Mouse (Mus musculus): ENCODE results near the gene Gusb. TPM values are rescaled to one million over a fixed set of nuclear protein-coding genes. Genes with fewer than 3 reads are reported as not detected.
A peak's percentile ranks its signal among the peaks of the same experiment; 100 is the strongest.

Gusb gene
- polyA plus RNA-seq (2014; fragmentation: Nextera tagmentation; extraction: Ambion mirVana): 31.8 and 33.9 TPM in 2 replicates

DNA sequence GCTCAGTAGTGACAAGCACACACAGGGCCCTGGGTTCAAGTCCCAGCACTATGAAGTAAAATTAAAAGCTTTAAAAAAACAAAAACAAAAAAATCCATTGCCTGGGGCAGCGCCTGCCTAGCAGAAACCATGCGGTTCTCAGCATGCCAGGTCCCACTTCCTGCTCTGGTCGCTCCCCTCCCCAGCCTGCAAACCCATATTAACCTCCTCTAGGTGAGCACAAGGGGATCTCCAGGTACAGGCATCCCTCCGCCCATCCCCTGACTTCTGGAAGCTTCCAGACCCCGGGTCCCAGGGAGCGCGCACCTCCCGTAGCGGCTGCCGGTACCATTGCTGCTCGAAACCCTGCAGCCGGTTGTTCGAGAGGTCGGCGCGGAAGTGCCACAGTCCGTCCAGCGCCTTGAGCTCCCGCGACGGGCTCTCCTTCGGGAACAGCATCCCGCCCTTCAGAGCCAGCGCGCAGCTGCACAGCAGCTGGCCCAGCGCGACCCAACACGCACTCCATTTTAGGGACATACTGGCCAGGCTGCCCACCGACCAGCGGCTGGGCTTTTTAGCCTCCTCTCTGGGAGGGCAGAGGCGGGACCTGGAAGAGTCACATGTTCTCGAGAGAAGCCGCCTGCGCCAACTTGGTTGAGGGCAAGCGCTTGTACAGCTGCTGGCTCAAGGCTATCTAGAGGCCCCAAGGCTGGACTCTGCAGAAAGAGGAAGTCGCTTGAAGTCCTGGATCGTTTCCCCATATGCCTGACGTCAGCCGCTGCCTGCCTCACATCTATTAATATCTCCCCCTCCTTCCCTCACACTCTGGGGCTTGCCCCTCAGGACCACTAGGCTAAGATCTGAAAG lies at the start of gene Gusb:
TSS of gene Gusb (minus strand) at position 749 of the 846 bp plus-strand sequence.
- Histone ChIP-seq H3K36me3 (ENCODE audit: control insufficient read depth, insufficient read depth, low read length) (no peaks in the 10 kb centered on the region), H3K27me3 (ENCODE audit: control insufficient read depth, insufficient read depth, low read length) (no peaks in the 10 kb centered on the region), H3K4me2 (peak within 1 kb of the TSS; percentile 78), H3K4me1 (ENCODE audit: control insufficient read depth, insufficient read depth, low read length) (no peaks in the 10 kb centered on the region), H3K27ac (ENCODE audit: low read depth, low read length) (no peak within 1 kb of the TSS), H3K9ac (ENCODE audit: low read length) (peak within 1 kb of the TSS; percentile 75), H3K4me3 (ENCODE audit: low read depth, low read length) (peak within 1 kb of the TSS; percentile 52), H3K9me3 (ENCODE audit: control insufficient read depth, low read length) (peaks cover 4% of the 10 kb centered on the region; the same call in 1 of the 2 replicates)
- DNase-seq (ENCODE audit: low spot score, missing footprints): peak; percentile 94
- ATAC-seq (ENCODE audit: low FRiP score): peak; percentile 87
- 2% methylated on average over 39 of the region's 39 CpGs for WGBS

DNA sequence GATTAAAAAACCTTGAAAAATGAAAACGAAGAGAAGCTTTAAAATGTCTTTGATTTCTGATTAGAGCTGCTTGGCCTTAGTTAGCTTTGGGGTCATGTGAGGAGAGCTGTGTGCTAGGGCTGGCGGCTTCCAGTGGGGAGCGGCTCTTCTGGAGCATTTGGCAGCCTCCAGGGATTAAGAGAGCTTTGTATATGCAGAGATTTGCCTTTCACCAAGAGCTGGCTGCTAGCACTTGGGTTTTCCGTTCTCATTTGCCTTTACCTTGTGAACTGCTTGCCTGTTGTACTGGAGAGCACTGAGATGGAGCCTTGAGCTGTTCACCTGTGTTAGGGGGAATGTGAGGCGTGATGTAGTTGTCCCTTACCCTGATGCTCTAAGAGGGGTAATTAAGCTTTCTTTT lies 49.7 kb upstream of the Gusb start:
- H3K9me3 ChIP-seq (ENCODE audit: control insufficient read depth, low read length): no peaks in the 10 kb centered on the region
- no peak overlapping the region for H3K4me2 ChIP-seq
- H3K27ac ChIP-seq (ENCODE audit: low read depth, low read length): no peak overlapping the region
- ATAC-seq (ENCODE audit: low FRiP score) (no peak), DNase-seq (ENCODE audit: low spot score, missing footprints) (peak; percentile 59)
- H3K9ac ChIP-seq (ENCODE audit: low read length): no peak overlapping the region
- H3K36me3 ChIP-seq (ENCODE audit: control insufficient read depth, insufficient read depth, low read length): peaks cover 2% of the 10 kb centered on the region; the same call in 1 of the 2 replicates
- no peaks in the 10 kb centered on the region for H3K4me1 ChIP-seq (ENCODE audit: control insufficient read depth, insufficient read depth, low read length)
- H3K4me3 ChIP-seq (ENCODE audit: low read depth, low read length): no peak overlapping the region
- no peaks in the 10 kb centered on the region for H3K27me3 ChIP-seq (ENCODE audit: control insufficient read depth, insufficient read depth, low read length)
- 67% methylated on average over 5 of the region's 5 CpGs for WGBS

DNA sequence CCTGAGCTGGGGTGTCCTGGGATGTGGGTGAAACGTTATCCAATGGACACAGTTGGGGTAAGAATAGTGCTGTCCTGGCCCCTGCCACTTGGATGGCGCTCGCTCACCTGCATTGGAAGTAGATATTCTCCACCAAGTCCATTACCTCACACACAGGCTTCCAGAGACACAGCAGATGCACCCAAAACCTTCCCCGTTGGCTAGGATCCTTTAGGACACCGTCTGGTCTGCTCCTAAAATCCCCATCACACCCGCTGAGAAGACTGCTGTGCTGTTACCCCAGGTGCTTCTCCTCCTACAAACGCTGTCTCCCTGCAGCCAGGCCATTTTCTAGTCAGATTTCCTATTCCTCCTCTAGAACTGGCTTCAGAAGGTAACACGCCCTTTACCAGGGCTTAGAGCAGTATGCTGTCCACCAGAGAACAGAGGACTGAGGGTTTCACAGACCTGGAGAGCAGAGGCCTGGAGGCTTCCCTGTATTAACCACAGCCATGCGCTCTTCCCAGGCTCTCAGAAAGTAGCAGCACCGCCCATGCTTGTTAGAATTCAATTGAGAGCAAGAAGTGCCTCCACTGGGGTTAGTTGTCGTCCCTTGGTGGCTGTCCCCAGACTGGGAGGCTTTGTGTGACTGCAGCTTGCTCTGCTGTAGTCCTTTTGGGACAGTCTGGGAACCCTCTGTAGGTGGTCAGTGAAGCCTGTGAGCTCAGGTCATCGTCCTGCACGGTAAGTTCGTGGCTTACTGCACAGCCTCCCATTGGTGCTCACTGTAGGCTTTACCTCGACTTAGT lies 48.4 kb upstream of the Gusb start:
- DNase-seq (ENCODE audit: low spot score, missing footprints) (peak; percentile 62), ATAC-seq (ENCODE audit: low FRiP score) (no peak)
- 84% methylated on average over 15 of the region's 15 CpGs for WGBS
- Histone ChIP-seq H3K27ac (ENCODE audit: low read depth, low read length) (no peak overlapping the region), H3K9ac (ENCODE audit: low read length) (no peak overlapping the region), H3K27me3 (ENCODE audit: control insufficient read depth, insufficient read depth, low read length) (no peaks in the 10 kb centered on the region), H3K36me3 (ENCODE audit: control insufficient read depth, insufficient read depth, low read length) (peaks cover 6% of the 10 kb centered on the region; the same call in 1 of the 2 replicates), H3K4me1 (ENCODE audit: control insufficient read depth, insufficient read depth, low read length) (no peaks in the 10 kb centered on the region), H3K4me2 (no peak overlapping the region), H3K4me3 (ENCODE audit: low read depth, low read length) (no peak overlapping the region), H3K9me3 (ENCODE audit: control insufficient read depth, low read length) (no peaks in the 10 kb centered on the region)

DNA sequence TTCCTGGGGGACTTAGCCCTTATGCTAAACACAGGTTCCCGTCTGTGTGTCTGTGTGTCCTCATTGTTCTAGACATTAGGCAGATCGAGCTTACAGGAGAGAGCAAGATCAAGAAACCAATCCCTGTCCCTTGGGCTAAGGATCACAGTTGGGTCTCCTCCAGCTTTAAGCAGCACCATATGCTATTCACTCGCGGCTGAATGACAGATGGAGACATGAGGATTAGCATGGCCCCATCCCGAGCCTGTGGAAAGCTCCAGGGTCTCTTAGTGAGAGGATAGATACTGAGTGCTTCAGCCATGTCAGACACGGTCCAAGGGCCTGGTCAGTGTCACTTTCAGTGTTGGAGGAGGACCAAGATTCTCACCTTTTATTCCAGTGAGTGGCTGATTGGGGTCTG lies 47.6 kb upstream of the Gusb start:
- WGBS: 44% methylated on average over 6 of the region's 6 CpGs
- ATAC-seq (ENCODE audit: low FRiP score): no peak
- Histone ChIP-seq H3K27ac (ENCODE audit: low read depth, low read length) (no peak overlapping the region), H3K4me1 (ENCODE audit: control insufficient read depth, insufficient read depth, low read length) (no peaks in the 10 kb centered on the region), H3K27me3 (ENCODE audit: control insufficient read depth, insufficient read depth, low read length) (no peaks in the 10 kb centered on the region), H3K9ac (ENCODE audit: low read length) (no peak overlapping the region), H3K4me2 (no peak overlapping the region), H3K9me3 (ENCODE audit: control insufficient read depth, low read length) (no peaks in the 10 kb centered on the region), H3K36me3 (ENCODE audit: control insufficient read depth, insufficient read depth, low read length) (peaks cover 6% of the 10 kb centered on the region; the same call in 1 of the 2 replicates), H3K4me3 (ENCODE audit: low read depth, low read length) (no peak overlapping the region)
- DNase-seq (ENCODE audit: low spot score, missing footprints): peak; percentile 82

DNA sequence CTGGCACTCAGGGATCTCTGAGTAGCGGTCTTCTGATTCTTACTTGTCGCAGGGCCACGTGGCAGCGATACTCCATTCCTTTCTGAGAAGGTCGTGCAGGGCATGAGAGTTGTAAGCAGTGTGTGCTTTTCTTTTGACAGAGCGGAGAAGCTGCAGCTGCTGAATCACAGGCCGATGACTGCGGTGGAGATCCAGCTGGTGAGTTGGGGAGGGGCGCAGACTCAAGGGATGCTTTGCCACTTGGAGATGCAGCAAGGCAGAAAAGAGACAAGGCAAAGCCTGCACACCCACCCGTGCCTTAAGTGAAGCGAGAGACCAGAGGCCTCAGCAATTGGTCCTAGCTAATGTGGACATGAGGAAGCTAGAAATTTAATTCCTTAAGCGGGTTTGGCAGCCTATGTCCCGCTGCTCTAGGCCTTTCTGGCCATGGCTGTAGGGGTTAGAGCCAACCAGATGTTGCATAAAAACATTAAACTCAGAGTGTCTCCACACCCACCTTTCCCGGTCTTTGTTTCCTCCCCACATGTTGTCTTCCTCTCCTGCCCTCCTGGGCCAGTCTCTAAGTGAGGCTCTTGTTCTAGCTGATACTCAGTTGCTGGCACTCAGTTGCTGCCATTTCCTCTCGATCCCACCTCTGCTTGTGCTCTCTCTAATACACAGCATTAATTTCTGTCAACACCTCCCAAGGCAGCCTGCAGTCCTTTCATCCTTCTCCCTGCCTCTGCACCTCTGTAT lies 46.1 kb upstream of the Gusb start:
- no peak overlapping the region for H3K4me2 ChIP-seq
- peaks cover 6% of the 10 kb centered on the region; the same call in 1 of the 2 replicates for H3K36me3 ChIP-seq (ENCODE audit: control insufficient read depth, insufficient read depth, low read length)
- H3K9ac ChIP-seq (ENCODE audit: low read length): no peak overlapping the region
- ATAC-seq (ENCODE audit: low FRiP score) (no peak), DNase-seq (ENCODE audit: low spot score, missing footprints) (peak; percentile 79)
- H3K27ac ChIP-seq (ENCODE audit: low read depth, low read length): no peak overlapping the region; the same call in 1 of the 2 replicates
- WGBS: 85% methylated on average over 15 of the region's 15 CpGs
- H3K4me3 ChIP-seq (ENCODE audit: low read depth, low read length): no peak overlapping the region
- no peaks in the 10 kb centered on the region for H3K9me3 ChIP-seq (ENCODE audit: control insufficient read depth, low read length)
- no peaks in the 10 kb centered on the region for H3K27me3 ChIP-seq (ENCODE audit: control insufficient read depth, insufficient read depth, low read length)
- no peaks in the 10 kb centered on the region for H3K4me1 ChIP-seq (ENCODE audit: control insufficient read depth, insufficient read depth, low read length)

DNA sequence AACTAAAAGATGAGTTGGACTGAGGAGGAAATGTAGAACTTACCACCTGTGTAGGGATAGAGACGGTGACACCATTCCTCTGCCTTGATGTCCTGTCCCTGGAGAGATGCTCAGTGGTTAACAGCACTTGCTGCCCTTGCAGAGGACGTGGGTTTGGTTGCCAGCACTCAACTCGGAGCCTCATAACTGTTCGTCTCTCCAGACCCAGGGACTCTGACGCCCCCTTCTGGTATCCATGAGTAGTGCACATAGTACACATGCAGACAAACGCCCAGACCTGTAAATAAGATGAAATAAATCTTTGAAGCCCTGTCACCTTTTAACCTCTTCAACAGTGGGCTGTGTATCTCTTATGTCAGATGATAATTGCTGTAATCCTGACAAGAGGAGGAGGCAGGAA lies 44.2 kb upstream of the Gusb start:
- Histone ChIP-seq H3K27ac (ENCODE audit: low read depth, low read length) (no peak overlapping the region), H3K9ac (ENCODE audit: low read length) (no peak overlapping the region), H3K36me3 (ENCODE audit: control insufficient read depth, insufficient read depth, low read length) (peaks cover 14% of the 10 kb centered on the region), H3K27me3 (ENCODE audit: control insufficient read depth, insufficient read depth, low read length) (no peaks in the 10 kb centered on the region), H3K4me2 (no peak overlapping the region), H3K9me3 (ENCODE audit: control insufficient read depth, low read length) (no peaks in the 10 kb centered on the region), H3K4me3 (ENCODE audit: low read depth, low read length) (no peak overlapping the region), H3K4me1 (ENCODE audit: control insufficient read depth, insufficient read depth, low read length) (no peaks in the 10 kb centered on the region)
- WGBS: 79% methylated on average over 6 of the region's 6 CpGs
- DNase-seq (ENCODE audit: low spot score, missing footprints): peak; percentile 82
- ATAC-seq (ENCODE audit: low FRiP score): no peak

DNA sequence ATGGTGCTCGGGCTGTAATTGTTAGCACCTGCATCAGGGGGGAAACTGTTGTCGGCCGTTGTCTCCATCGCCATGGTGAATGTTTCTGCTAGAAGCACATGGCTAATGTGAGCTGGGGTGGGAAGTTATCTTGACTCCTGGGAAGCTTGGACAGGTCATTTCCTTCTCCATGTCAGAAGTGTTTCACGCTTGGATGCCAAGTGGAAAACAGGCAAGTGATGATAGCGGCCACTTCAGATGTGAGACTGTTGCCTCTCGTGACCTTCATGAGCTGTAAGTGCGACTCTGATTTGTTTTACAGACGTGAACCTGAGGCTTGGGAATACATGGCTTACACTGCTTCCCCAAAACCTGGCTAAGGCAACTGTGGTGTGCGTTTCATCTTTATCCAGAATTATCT lies 43.7 kb upstream of the Gusb start:
- DNase-seq (ENCODE audit: low spot score, missing footprints) (no peak), ATAC-seq (ENCODE audit: low FRiP score) (no peak)
- H3K9ac ChIP-seq (ENCODE audit: low read length): no peak overlapping the region
- H3K36me3 ChIP-seq (ENCODE audit: control insufficient read depth, insufficient read depth, low read length): peaks cover 14% of the 10 kb centered on the region
- H3K4me2 ChIP-seq: no peak overlapping the region
- WGBS: 94% methylated on average over 10 of the region's 10 CpGs
- H3K27ac ChIP-seq (ENCODE audit: low read depth, low read length): no peak overlapping the region
- H3K27me3 ChIP-seq (ENCODE audit: control insufficient read depth, insufficient read depth, low read length): no peaks in the 10 kb centered on the region
- no peaks in the 10 kb centered on the region for H3K4me1 ChIP-seq (ENCODE audit: control insufficient read depth, insufficient read depth, low read length)
- no peaks in the 10 kb centered on the region for H3K9me3 ChIP-seq (ENCODE audit: control insufficient read depth, low read length)
- H3K4me3 ChIP-seq (ENCODE audit: low read depth, low read length): no peak overlapping the region

DNA sequence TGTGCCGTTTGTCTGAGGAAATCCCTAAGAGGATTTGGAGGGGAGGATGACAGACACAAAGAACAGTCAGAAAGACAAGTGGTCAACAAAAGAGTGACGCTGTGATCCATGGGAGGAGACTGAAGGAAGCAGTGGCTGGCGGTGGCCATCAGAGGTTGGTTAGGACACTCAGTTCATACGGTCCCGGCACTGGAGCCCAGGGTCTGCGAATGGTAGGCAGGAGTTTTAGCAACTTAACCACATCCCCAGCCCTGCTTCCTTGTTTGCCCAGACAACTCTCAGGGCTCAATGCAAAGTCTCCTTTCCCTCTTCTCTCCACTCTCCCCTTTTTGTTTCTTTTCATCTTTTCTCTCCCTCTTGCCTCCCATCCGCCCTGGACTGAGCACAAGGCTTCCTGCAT lies 43.3 kb upstream of the Gusb start:
- Histone ChIP-seq H3K9me3 (ENCODE audit: control insufficient read depth, low read length) (no peaks in the 10 kb centered on the region), H3K27me3 (ENCODE audit: control insufficient read depth, insufficient read depth, low read length) (no peaks in the 10 kb centered on the region), H3K4me3 (ENCODE audit: low read depth, low read length) (no peak overlapping the region), H3K4me2 (no peak overlapping the region), H3K36me3 (ENCODE audit: control insufficient read depth, insufficient read depth, low read length) (peaks cover 14% of the 10 kb centered on the region), H3K9ac (ENCODE audit: low read length) (no peak overlapping the region), H3K4me1 (ENCODE audit: control insufficient read depth, insufficient read depth, low read length) (no peaks in the 10 kb centered on the region), H3K27ac (ENCODE audit: low read depth, low read length) (no peak overlapping the region)
- 73% methylated on average over 7 of the region's 7 CpGs for WGBS
- DNase-seq (ENCODE audit: low spot score, missing footprints): peak; percentile 54
- no peak for ATAC-seq (ENCODE audit: low FRiP score)
